Mouse (Mus musculus) left cerebral cortex, postnatal 14 days (tissue): ENCODE measurements around the gene Sumf1. TPM values are rescaled to one million over a fixed set of nuclear protein-coding genes. Genes with fewer than 3 reads are reported as not detected.

ENCODE experiments used
- DNase-seq, 2 experiments: peaks; one replicate each; pipeline ENCODE4 v3.0.0; 2021 to 2022; ENCODE audit warnings: low spot score in 2 of 2, mixed read lengths in 1 of 2
- intact Hi-C: fragments of 180-260 bp; cut with DNase I; formaldehyde crosslinking; loops from one replicate; pipeline ENCODE4 v1.15.1; 2025
- total RNA-seq, 2 experiments: library from RNA; stranded (reverse); gene quantifications; 2 replicates each; pipeline ENCODE4 v1.2.3; 2021

The Sumf1 gene
- total RNA-seq, 2 experiments from 2014 or later = 17.4 to 18.2 TPM

GRCm38 (mm10) chr6:108107376-108107775 lies 78.0 kb downstream of the Sumf1 start:
- DNase-seq = no peak
- intact Hi-C loops = no loop called here

- intact Hi-C loops = loop anchor here (2.0 kb wide), 1 partner anchor 111 kb away; the partner anchor contains the start of gene Itpr1
- DNase-seq = no peak
Measured at GRCm38 (mm10) chr6:108101936-108102830, 83.2 kb downstream of the Sumf1 start.

GRCm38 (mm10) chr6:108098846-108099217 lies 86.5 kb downstream of the Sumf1 start:
- intact Hi-C loops = loop anchor here (1.0 to 10.0 kb wide), 3 partner anchors 276 to 636 kb away; no protein-coding TSS in a partner anchor
- DNase-seq = no peak

- intact Hi-C loops = loop anchor here (1.0 to 10.0 kb wide), 3 partner anchors 276 to 636 kb away; no protein-coding TSS in a partner anchor
- peak; percentile 70 to 82 for DNase-seq
Measured at GRCm38 (mm10) chr6:108098171-108098845, 87.1 kb downstream of the Sumf1 start.

GRCm38 (mm10) chr6:108095445-108095844 lies 89.9 kb downstream of the Sumf1 start:
- intact Hi-C loops = loop anchor here (10.0 kb wide), 2 partner anchors 279 to 639 kb away; no protein-coding TSS in a partner anchor

GRCm38 (mm10) chr6:108093449-108093848 lies 91.9 kb downstream of the Sumf1 start:
- DNase-seq = peak in 1 of 2 experiments; percentile 56
- intact Hi-C loops = loop anchor here (10.0 kb wide), 2 partner anchors 281 to 641 kb away; no protein-coding TSS in a partner anchor

More at GRCm38 (mm10) chr6:108095445-108095844, 89.9 kb downstream of the Sumf1 start:
- no peak for DNase-seq

GRCm38 (mm10) chr6:108092646-108093045 lies 92.7 kb downstream of the Sumf1 start:
- no peak for DNase-seq
- intact Hi-C loops = loop anchor here (10.0 kb wide), 2 partner anchors 282 to 642 kb away; no protein-coding TSS in a partner anchor

- DNase-seq = no peak
- intact Hi-C loops = loop anchor here (10.0 kb wide), 2 partner anchors 284 to 644 kb away; no protein-coding TSS in a partner anchor
Measured at GRCm38 (mm10) chr6:108091296-108091695, 94.1 kb downstream of the Sumf1 start.

- intact Hi-C loops = no loop called here
- DNase-seq = no peak
Measured at GRCm38 (mm10) chr6:108075857-108076256, 109.5 kb downstream of the Sumf1 start.

GRCm38 (mm10) chr6:108074624-108075023 lies 110.8 kb downstream of the Sumf1 start:
- DNase-seq = no peak
- intact Hi-C loops = no loop called here

- DNase-seq = no peak
- intact Hi-C loops = no loop called here
Measured at GRCm38 (mm10) chr6:108073931-108074330, 111.5 kb downstream of the Sumf1 start.

- intact Hi-C loops = no loop called here
- peak; percentile 43 to 45 for DNase-seq
Measured at GRCm38 (mm10) chr6:108073071-108073470, 112.3 kb downstream of the Sumf1 start.

GRCm38 (mm10) chr6:108070947-108071346 lies 114.4 kb downstream of the Sumf1 start:
- intact Hi-C loops = no loop called here
- no peak for DNase-seq

GRCm38 (mm10) chr6:108065583-108065982 lies 119.8 kb downstream of the Sumf1 start:
- intact Hi-C loops = loop anchor here (5.0 kb wide), 1 partner anchor 342 kb away; no protein-coding TSS in a partner anchor
- peak; percentile 87 to 96 for DNase-seq

GRCm38 (mm10) chr6:108064918-108065526 lies 120.4 kb downstream of the Sumf1 start, which contains the start of gene Setmar:
Setmar (plus strand) TSS chr6:108065045.
- DNase-seq = peak; percentile 95 to 96
- intact Hi-C loops = loop anchor here (5.0 kb wide), 1 partner anchor 342 kb away; no protein-coding TSS in a partner anchor

GRCm38 (mm10) chr6:108061121-108061520 lies 124.3 kb downstream of the Sumf1 start:
- no peak for DNase-seq
- intact Hi-C loops = no loop called here

GRCm38 (mm10) chr6:108058066-108058465 lies 127.3 kb downstream of the Sumf1 start:
- DNase-seq = no peak
- intact Hi-C loops = loop anchor here (5.0 kb wide), 2 partner anchors 1236 to 1256 kb away; partner anchors contain the start of gene Crbn

GRCm38 (mm10) chr6:108057353-108057752 lies 128.0 kb downstream of the Sumf1 start:
- intact Hi-C loops = loop anchor here (5.0 kb wide), 2 partner anchors 1235 to 1255 kb away; partner anchors contain the start of gene Crbn
- no peak for DNase-seq
